Mouse (Mus musculus): ENCODE measurements around the gene Hs3st3a1.

The Hs3st3a1 gene

GRCm38 (mm10) chr11:64434611-64435545 is at the start of gene Hs3st3a1:
Gene Hs3st3a1 (plus strand): TSS chr11:64435332.
- no peak for DNase-seq

- DNase-seq = no peak
Observed at GRCm38 (mm10) chr11:64386333-64386732, 48.8 kb upstream of the Hs3st3a1 start.

- no peak for DNase-seq
Observed at GRCm38 (mm10) chr11:64396331-64396881, 38.7 kb upstream of the Hs3st3a1 start.

- DNase-seq = no peak
Observed at GRCm38 (mm10) chr11:64396949-64397348, 38.2 kb upstream of the Hs3st3a1 start.

GRCm38 (mm10) chr11:64397612-64398011 is 37.5 kb upstream of the Hs3st3a1 start:
- DNase-seq = no peak

- DNase-seq = no peak
Observed at GRCm38 (mm10) chr11:64400534-64401093, 34.5 kb upstream of the Hs3st3a1 start.

GRCm38 (mm10) chr11:64418969-64419368 is 16.2 kb upstream of the Hs3st3a1 start:
- no peak for DNase-seq

GRCm38 (mm10) chr11:64435546-64436411 is 647 bp downstream of the Hs3st3a1 start:
- DNase-seq = no peak

GRCm38 (mm10) chr11:64436412-64436727 is 1.2 kb downstream of the Hs3st3a1 start, which contains the start of gene F930015N05Rik:
Gene F930015N05Rik (minus strand): TSS chr11:64436653.
- no peak for DNase-seq

- DNase-seq = no peak
Observed at GRCm38 (mm10) chr11:64436791-64437298, 1.7 kb downstream of the Hs3st3a1 start.

GRCm38 (mm10) chr11:64437721-64438120 is 2.6 kb downstream of the Hs3st3a1 start:
- DNase-seq = no peak

GRCm38 (mm10) chr11:64438909-64439308 is 3.8 kb downstream of the Hs3st3a1 start:
- no peak for DNase-seq

- DNase-seq = no peak
Observed at GRCm38 (mm10) chr11:64442119-64442518, 7.0 kb downstream of the Hs3st3a1 start.

- no peak for DNase-seq
Observed at GRCm38 (mm10) chr11:64442701-64443100, 7.6 kb downstream of the Hs3st3a1 start.

- DNase-seq = no peak
Observed at GRCm38 (mm10) chr11:64445227-64445626, 10.1 kb downstream of the Hs3st3a1 start.

- DNase-seq = no peak
Observed at GRCm38 (mm10) chr11:64448586-64449315, 13.6 kb downstream of the Hs3st3a1 start.

GRCm38 (mm10) chr11:64461746-64462145 is 26.6 kb downstream of the Hs3st3a1 start:
- DNase-seq = no peak

- DNase-seq = no peak
Observed at GRCm38 (mm10) chr11:64468737-64469136, 33.6 kb downstream of the Hs3st3a1 start.

- DNase-seq = no peak
Observed at GRCm38 (mm10) chr11:64470689-64471088, 35.6 kb downstream of the Hs3st3a1 start.

- DNase-seq = no peak
Observed at GRCm38 (mm10) chr11:64473679-64474078, 38.5 kb downstream of the Hs3st3a1 start.

GRCm38 (mm10) chr11:64481445-64481844 is 46.3 kb downstream of the Hs3st3a1 start:
- DNase-seq = no peak
